Mouse (Mus musculus) spleen, embryonic (tissue): ENCODE results near the gene Ak3.

ENCODE experiments used
- CTCF ChIA-PET: fragments of 350-600 bp; sonication (Branson Sonifier 250); formaldehyde crosslinking; loops from one replicate; lab custom pipeline; 2022; lab: Charles Lee

Ak3 gene

GRCm38 (mm10) chr19:28997976-28998630, 49.7 kb downstream of the Ak3 start:
- CTCF ChIA-PET = interaction anchor here (0.6 kb wide), 1 partner anchor 330 kb away, joined by 3 read pairs; no protein-coding TSS in a partner anchor

- CTCF ChIA-PET = no interaction called here
These were observed 52.4 kb downstream of the Ak3 start for GRCm38 (mm10) chr19:28995366-28995765.

- CTCF ChIA-PET = no interaction called here
These were observed 52.9 kb downstream of the Ak3 start for GRCm38 (mm10) chr19:28994870-28995269.

- CTCF ChIA-PET = no interaction called here
These were observed 56.4 kb downstream of the Ak3 start for GRCm38 (mm10) chr19:28991391-28991790.

GRCm38 (mm10) chr19:28990590-28991221, 57.1 kb downstream of the Ak3 start:
- CTCF ChIA-PET = interaction anchor here (0.9 kb wide), 1 partner anchor 57 kb away, joined by 3 read pairs; the partner anchor contains the start of gene Ak3

DNA sequence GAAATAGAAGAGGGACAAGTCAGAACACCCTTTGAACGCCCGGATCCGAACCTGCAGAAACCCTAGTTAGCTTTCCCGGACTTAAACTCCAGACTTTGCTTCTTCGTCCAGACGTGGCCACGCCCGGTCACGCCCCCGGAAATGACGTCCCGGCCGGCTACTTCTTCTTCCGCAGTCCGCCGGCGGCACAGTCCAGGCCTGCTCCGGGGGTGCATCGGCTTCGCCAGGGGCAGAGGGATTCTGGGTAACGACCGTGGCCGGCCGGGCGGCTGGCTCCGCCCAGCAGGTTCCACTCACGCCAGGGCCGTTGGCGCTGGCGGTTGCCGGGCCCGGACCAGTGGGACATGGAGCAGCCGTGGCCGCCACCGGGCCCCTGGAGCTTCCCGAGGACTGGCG, 57.6 kb downstream of the Ak3 start, which contains the start of gene Cdc37l1:
TSS of gene Cdc37l1 (plus strand) at position 159 of the 396 bp plus-strand sequence.
- CTCF ChIA-PET = interaction anchor here (0.9 kb wide), 1 partner anchor 58 kb away, joined by 3 read pairs; the partner anchor contains the start of gene Ak3

DNA sequence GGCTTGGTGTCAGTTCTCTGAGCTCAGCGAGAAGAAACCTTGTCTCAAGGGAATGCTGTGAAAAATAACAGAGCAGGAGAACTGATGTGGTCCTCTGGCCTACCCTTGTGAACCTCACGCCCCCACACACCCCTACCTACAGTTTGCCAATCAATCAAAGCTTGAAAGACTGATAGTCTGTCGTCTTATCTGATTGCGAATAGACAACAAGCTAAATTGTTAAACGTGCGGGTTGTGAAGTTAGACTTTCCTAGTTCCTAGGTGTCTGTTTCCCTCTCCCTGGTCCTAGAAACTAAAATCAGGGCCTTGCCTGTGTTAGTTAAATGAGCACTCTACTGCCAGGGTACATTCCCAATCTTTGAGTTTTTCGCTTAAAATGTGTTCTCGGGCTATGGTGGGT, 58.2 kb downstream of the Ak3 start:
- CTCF ChIA-PET = interaction anchor here (0.9 kb wide), 1 partner anchor 58 kb away, joined by 3 read pairs; the partner anchor contains the start of gene Ak3

- CTCF ChIA-PET = no interaction called here
These were observed 65.1 kb downstream of the Ak3 start for GRCm38 (mm10) chr19:28982617-28983016.

DNA sequence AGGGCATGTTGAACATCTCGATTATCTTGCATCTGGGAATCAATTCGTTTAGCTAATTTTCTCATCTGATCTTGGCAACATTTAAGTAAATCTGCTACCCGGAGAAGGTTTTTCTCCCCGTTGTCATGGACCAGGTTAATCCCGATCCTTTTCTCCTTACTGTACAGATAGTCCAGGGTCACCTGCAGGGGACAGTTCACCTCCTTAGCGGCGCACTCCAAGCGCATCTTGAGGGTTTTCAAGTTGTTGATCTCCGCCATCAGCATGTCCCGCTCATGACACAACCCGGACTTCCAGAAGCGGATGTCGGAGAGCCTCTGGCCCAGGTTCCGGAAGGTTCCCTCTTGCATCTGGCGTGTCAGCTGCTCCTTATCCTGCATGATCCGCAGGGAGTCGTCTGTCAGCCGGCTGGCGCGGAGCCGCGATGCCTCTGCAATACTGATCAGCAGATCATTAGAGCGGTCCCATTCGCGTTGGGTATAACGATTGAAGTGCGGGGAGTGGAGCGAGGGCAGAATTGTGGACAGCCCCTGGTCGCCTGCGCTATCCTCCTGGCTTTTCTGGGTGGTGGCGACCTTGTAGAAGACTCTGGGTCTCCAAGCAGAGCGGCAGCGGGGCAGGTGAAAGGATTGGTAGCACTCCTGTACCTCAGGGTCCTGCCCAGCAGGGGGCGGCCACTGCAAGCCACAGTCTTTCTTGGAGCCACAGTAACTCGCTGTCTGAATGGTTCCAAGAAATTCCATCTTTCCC, 72.7 kb downstream of the Ak3 start:
- CTCF ChIA-PET = interaction anchor here (0.6 kb wide), 1 partner anchor 9 kb away, joined by 3 read pairs; no protein-coding TSS in a partner anchor
